Mouse (Mus musculus): ENCODE measurements around the gene Zfp110.

- TF ChIP-seq CTCF (IDR thresholded peaks at IDR 0.05; ENCODE audit: insufficient read depth, low read length) (no peak), POLR2A (IDR thresholded peaks at IDR 0.05; ENCODE audit: borderline replicate concordance, extremely low read depth, low read depth, low read length) (no peak)
Observed at GRCm38 (mm10) chr7:12891334-12891733, 56.8 kb downstream of the Zfp110 start.

Measured in lung, adult 2 months (tissue).